Mouse (Mus musculus): ENCODE data around the gene Cipc. TPM values are rescaled to one million over a fixed set of nuclear protein-coding genes. Genes with fewer than 3 reads are reported as not detected.

The Cipc gene
- total and polyA plus RNA-seq, 3 experiments: 34.1 to 45.1 (median 43.8) TPM

- H3K27ac ChIP-seq: peak overlapping the region; percentile 58
- intact Hi-C loops (cut with DNase I): no loop called here
- no peaks in the 10 kb centered on the region for H3K27me3 ChIP-seq (ENCODE audit: control insufficient read depth, insufficient read depth, low read length)
- H3K4me3 ChIP-seq: no peak overlapping the region
- WGBS: 25% methylated on average over 6 of the region's 6 CpGs
- H3K36me3 ChIP-seq (ENCODE audit: control insufficient read depth, insufficient read depth, low read length): no peaks in the 10 kb centered on the region
- H3K79me2 ChIP-seq (replicated peaks; ENCODE audit: control insufficient read depth, insufficient read depth, low read length): no peaks in the 10 kb centered on the region
- TF ChIP-seq EP300 (IDR thresholded peaks at IDR 0.05; ENCODE audit: insufficient read depth, low read depth, low read length) (no peak), CTCF (IDR thresholded peaks at IDR 0.05) (no peak), POLR2A (IDR thresholded peaks at IDR 0.05; ENCODE audit: insufficient read depth, low read depth, low read length) (no peak)
- H3K9ac ChIP-seq (ENCODE audit: low read depth, low read length): peak overlapping the region; percentile 47; the same call in 1 of the 2 replicates
- peaks cover 16% of the 10 kb centered on the region for H3K4me1 ChIP-seq (ENCODE audit: control insufficient read depth, insufficient read depth, low read length)
- peak in 1 of 2 experiments; percentile 41 for DNase-seq
Measured at GRCm38 (mm10) chr12:86914756-86915155, 32.1 kb upstream of the Cipc start.

DNA sequence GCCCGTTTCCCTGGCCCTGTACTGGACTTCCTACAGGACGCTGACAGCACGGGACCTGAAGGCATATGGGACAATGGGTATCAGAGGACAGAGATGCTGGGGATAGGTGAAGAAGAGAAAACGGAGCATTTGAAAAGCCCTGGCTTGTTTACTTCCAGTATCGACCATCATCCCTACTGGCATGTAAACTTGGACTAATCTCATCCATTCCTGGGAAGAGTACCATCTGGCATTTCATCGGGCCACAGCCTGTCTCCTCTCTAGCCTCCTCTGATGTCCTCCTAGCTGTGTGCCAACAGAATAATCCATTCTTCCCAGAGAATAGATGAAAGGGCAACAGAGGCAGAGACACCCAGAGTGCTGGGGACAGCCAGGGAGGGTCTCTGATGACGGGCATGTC lies 31.2 kb upstream of the Cipc start:
- WGBS: 70% methylated on average over 7 of the region's 7 CpGs

DNA sequence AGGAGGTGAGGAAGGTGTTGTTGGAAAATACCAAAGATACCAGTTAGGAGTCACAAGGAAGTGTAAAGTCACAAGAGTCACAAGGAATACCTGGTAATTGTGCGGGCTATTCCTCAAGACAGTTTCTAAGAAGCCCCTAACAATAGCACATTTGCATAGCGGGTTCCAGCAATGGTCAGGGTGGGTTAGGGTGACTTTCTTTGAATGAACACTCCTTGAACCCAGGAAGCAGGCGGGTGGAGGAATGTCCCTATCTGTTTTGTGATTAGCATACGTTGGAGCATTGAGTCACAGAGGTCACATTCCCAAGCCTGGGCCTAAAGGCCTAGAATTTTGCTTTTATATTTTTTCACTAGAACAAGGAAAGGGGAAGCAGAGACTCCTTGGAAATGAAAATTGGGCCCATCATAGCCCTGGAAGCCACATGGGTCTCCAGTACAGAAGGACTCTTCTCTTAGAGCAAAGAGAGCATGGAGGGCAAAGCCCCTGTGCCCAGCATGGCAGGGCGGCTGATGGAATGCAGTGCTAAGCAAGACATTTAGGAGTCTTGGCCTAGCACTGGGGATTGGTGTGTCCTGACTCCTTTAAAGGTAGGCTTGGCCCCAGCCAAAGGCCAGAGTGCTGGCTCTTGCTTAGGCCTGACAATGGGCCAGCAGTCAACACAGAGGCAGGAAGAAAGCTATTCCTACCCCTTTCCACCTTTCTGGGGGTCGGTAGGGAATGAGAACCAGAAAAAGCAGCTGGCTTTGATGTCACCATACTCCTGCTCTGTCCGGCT lies 29.9 kb upstream of the Cipc start:
- H3K9ac ChIP-seq (ENCODE audit: low read depth, low read length): no peak overlapping the region
- DNase-seq: no peak
- TF ChIP-seq CTCF (IDR thresholded peaks at IDR 0.05): no peak
- no peak for TF ChIP-seq POLR2A (IDR thresholded peaks at IDR 0.05; ENCODE audit: insufficient read depth, low read depth, low read length)
- TF ChIP-seq EP300 (IDR thresholded peaks at IDR 0.05; ENCODE audit: insufficient read depth, low read depth, low read length): no peak
- no peaks in the 10 kb centered on the region for H3K79me2 ChIP-seq (replicated peaks; ENCODE audit: control insufficient read depth, insufficient read depth, low read length)
- H3K4me1 ChIP-seq (ENCODE audit: control insufficient read depth, insufficient read depth, low read length): peaks cover 16% of the 10 kb centered on the region
- 83% methylated on average over 7 of the region's 7 CpGs for WGBS
- H3K27me3 ChIP-seq (ENCODE audit: control insufficient read depth, insufficient read depth, low read length): no peaks in the 10 kb centered on the region
- no peak overlapping the region for H3K27ac ChIP-seq
- no peaks in the 10 kb centered on the region for H3K36me3 ChIP-seq (ENCODE audit: control insufficient read depth, insufficient read depth, low read length)
- no peak overlapping the region for H3K4me3 ChIP-seq
- intact Hi-C loops (cut with DNase I): no loop called here

More for the DNA sequence above, 31.2 kb upstream of the Cipc start:
- Histone ChIP-seq H3K27ac (no peak overlapping the region), H3K79me2 (replicated peaks; ENCODE audit: control insufficient read depth, insufficient read depth, low read length) (no peaks in the 10 kb centered on the region), H3K36me3 (ENCODE audit: control insufficient read depth, insufficient read depth, low read length) (no peaks in the 10 kb centered on the region), H3K27me3 (ENCODE audit: control insufficient read depth, insufficient read depth, low read length) (no peaks in the 10 kb centered on the region), H3K4me3 (no peak overlapping the region), H3K9ac (ENCODE audit: low read depth, low read length) (no peak overlapping the region), H3K4me1 (ENCODE audit: control insufficient read depth, insufficient read depth, low read length) (peaks cover 16% of the 10 kb centered on the region)
- TF ChIP-seq EP300 (IDR thresholded peaks at IDR 0.05; ENCODE audit: insufficient read depth, low read depth, low read length) (no peak), POLR2A (IDR thresholded peaks at IDR 0.05; ENCODE audit: insufficient read depth, low read depth, low read length) (no peak), CTCF (IDR thresholded peaks at IDR 0.05) (no peak)
- intact Hi-C loops (cut with DNase I): no loop called here
- DNase-seq: no peak

DNA sequence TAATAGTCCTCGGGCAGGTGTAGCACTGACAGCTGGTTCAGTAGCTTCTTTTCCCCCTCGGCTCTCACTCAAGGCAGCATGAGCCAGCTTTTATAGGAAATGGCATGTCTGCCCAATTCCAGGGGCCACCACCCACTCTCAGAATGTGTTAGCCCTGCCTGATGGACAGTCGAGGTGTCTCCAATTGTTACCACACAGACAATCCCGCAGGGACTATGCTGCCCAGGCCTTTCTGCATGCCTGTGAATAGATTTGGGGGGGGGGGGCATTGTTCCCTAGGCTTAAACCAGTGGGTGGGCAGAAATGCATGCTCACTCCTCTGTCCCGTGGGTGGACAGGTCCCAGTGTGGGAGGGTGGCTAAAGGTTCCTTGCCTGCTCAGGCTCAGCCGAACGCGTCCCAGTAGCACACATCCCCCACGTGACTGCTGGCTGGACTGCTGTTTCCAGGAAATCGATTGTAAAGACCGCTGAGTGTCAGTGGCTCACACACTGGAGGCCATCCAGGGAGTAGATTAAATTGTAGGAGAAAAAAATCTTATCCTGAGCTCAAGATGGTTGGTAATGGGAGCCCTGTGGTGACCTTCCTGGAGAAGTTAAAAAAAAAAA lies 28.4 kb upstream of the Cipc start:
- Histone ChIP-seq H3K9ac (ENCODE audit: low read depth, low read length) (peak overlapping the region; percentile 39), H3K79me2 (replicated peaks; ENCODE audit: control insufficient read depth, insufficient read depth, low read length) (no peaks in the 10 kb centered on the region), H3K27me3 (ENCODE audit: control insufficient read depth, insufficient read depth, low read length) (no peaks in the 10 kb centered on the region), H3K27ac (peak overlapping the region; percentile 58), H3K4me3 (no peak overlapping the region), H3K36me3 (ENCODE audit: control insufficient read depth, insufficient read depth, low read length) (no peaks in the 10 kb centered on the region), H3K4me1 (ENCODE audit: control insufficient read depth, insufficient read depth, low read length) (peaks cover 17% of the 10 kb centered on the region)
- DNase-seq: peak in 1 of 2 experiments; percentile 58
- WGBS: 17% methylated on average over 11 of the region's 11 CpGs
- TF ChIP-seq POLR2A (IDR thresholded peaks at IDR 0.05; ENCODE audit: insufficient read depth, low read depth, low read length): 0 out of 2 replicates have a peak, but pooled peaks have one; percentile 24
- no peak for TF ChIP-seq EP300 (IDR thresholded peaks at IDR 0.05; ENCODE audit: insufficient read depth, low read depth, low read length)
- intact Hi-C loops (cut with DNase I): no loop called here

DNA sequence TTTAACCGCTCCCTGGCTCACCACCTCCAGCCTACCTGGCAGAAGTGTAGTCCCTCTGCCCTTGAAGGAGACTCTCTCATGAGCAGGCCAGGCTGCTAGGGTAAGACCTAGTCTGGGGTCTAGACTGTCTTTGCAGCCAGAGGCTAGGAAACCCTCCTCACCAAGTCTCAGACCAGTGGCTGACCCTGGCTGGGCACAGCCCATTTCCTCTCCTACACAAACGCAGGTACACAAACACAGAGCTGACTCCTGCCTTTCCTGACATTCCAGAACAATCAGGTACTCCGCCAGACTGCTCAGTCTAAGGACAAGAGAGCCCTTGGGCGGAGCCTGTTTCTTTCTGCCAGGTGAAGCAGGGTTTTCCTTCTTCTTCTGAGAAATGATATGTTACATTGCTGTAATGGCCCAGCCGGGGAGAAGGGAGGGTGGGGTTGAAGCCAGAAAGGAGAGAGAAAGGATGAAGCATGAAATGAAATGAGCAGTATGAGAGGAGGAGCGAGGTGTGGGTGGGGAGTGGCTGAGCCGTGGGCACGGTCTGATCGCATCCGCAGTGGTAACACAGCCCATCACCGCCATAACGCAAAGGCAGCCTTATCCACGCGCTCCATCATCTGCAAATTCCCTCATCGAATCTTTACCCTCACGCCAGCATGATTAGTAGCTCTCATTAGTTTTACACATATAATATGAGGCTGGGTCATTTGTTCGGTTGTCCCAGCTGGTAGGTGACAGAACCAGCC lies 27.7 kb upstream of the Cipc start:
- intact Hi-C loops (cut with DNase I): no loop called here
- Histone ChIP-seq H3K79me2 (replicated peaks; ENCODE audit: control insufficient read depth, insufficient read depth, low read length) (no peaks in the 10 kb centered on the region), H3K4me3 (no peak overlapping the region), H3K36me3 (ENCODE audit: control insufficient read depth, insufficient read depth, low read length) (no peaks in the 10 kb centered on the region), H3K27ac (peak overlapping the region; percentile 58), H3K4me1 (ENCODE audit: control insufficient read depth, insufficient read depth, low read length) (peaks cover 22% of the 10 kb centered on the region), H3K9ac (ENCODE audit: low read depth, low read length) (no peak overlapping the region), H3K27me3 (ENCODE audit: control insufficient read depth, insufficient read depth, low read length) (no peaks in the 10 kb centered on the region)
- TF ChIP-seq CTCF (IDR thresholded peaks at IDR 0.05) (no peak), POLR2A (IDR thresholded peaks at IDR 0.05; ENCODE audit: insufficient read depth, low read depth, low read length) (no peak), EP300 (IDR thresholded peaks at IDR 0.05; ENCODE audit: insufficient read depth, low read depth, low read length) (no peak)
- no peak for DNase-seq
- WGBS: 81% methylated on average over 17 of the region's 17 CpGs

Measured in heart, adult 2 months (tissue).